Mouse (Mus musculus) limb, embryonic 10.5 days (tissue): ENCODE measurements around the gene Mdga2. TPM values are rescaled to one million over a fixed set of nuclear protein-coding genes. Genes with fewer than 3 reads are reported as not detected.

ENCODE experiments used
- DNase-seq: peaks from one replicate; pipeline ENCODE4 v3.0.0-alpha.2; 2017; ENCODE audit warnings: low spot score
- H3K27ac ChIP-seq: fragments of 300-500 bp; sonication (generic); 2 replicates; pipeline ENCODE4 v1.5.1; 2016; ENCODE audit warnings: mild to moderate bottlenecking
- H3K27me3 ChIP-seq: fragments of 300-500 bp; sonication (generic); 2 replicates; pipeline ENCODE4 v1.6.1; 2016; ENCODE audit warnings: low read depth, mild to moderate bottlenecking; ENCODE audit not compliant: poor library complexity, severe bottlenecking
- H3K36me3 ChIP-seq: fragments of 300-500 bp; sonication (generic); 2 replicates; pipeline ENCODE4 v1.6.1; 2016; ENCODE audit warnings: mild to moderate bottlenecking, moderate library complexity
- H3K4me1 ChIP-seq: fragments of 300-500 bp; sonication (generic); 2 replicates; pipeline ENCODE4 v1.6.1; 2016
- H3K4me3 ChIP-seq: fragments of 300-500 bp; sonication (generic); 2 replicates; pipeline ENCODE4 v1.5.1; 2016; ENCODE audit warnings: mild to moderate bottlenecking, moderate library complexity
- H3K9me3 ChIP-seq: fragments of 300-500 bp; sonication (generic); replicated peaks from 2 replicates; pipeline ENCODE4 v1.6.1; 2016; ENCODE audit warnings: mild to moderate bottlenecking
- WGBS: fragments of 180-500 bp; shearing (Covaris S2); methylation state at CpG from one replicate; pipeline ENCODE4 v1.1.7; 2016; 5-methylcytosine and 5-hydroxymethylcytosine counted together
- polyA plus RNA-seq: library from polyadenylated mRNA; unstranded; fragments of >200 nt; fragmentation: Nextera tagmentation; extraction: Ambion mirVana; gene quantifications from 2 replicates; pipeline ENCODE4 v1.2.1, GENCODE M21; 2016

Mdga2 gene
- polyA plus RNA-seq, 1 experiment from 2014 or later, result 0.38 TPM

- Histone ChIP-seq H3K36me3 (no peaks in the 10 kb centered on the region), H3K4me3 (no peak overlapping the region), H3K4me1 (no peaks in the 10 kb centered on the region), H3K9me3 (no peaks in the 10 kb centered on the region), H3K27me3 (no peaks in the 10 kb centered on the region), H3K27ac (no peak overlapping the region)
- WGBS, result 90% methylated on average over 3 of the region's 3 CpGs
- DNase-seq, result no peak
These were observed 665.5 kb downstream of the Mdga2 start for GRCm38 (mm10) chr12:66556846-66557245.

- no peak overlapping the region for H3K4me3 ChIP-seq
- H3K27me3 ChIP-seq, result no peaks in the 10 kb centered on the region
- H3K36me3 ChIP-seq, result no peaks in the 10 kb centered on the region
- no peak overlapping the region for H3K27ac ChIP-seq
- no peak for DNase-seq
- H3K9me3 ChIP-seq, result no peaks in the 10 kb centered on the region
- H3K4me1 ChIP-seq, result no peaks in the 10 kb centered on the region
- 91% methylated on average over 2 of the region's 2 CpGs for WGBS
These were observed 666.0 kb downstream of the Mdga2 start for GRCm38 (mm10) chr12:66556178-66556820.

- WGBS, result 72% methylated on average over 2 of the region's 2 CpGs
- no peaks in the 10 kb centered on the region for H3K27me3 ChIP-seq
- no peak overlapping the region for H3K27ac ChIP-seq
- H3K9me3 ChIP-seq, result no peaks in the 10 kb centered on the region
- no peak overlapping the region for H3K4me3 ChIP-seq
- no peak for DNase-seq
- H3K36me3 ChIP-seq, result no peaks in the 10 kb centered on the region
- no peaks in the 10 kb centered on the region for H3K4me1 ChIP-seq
These were observed 697.4 kb downstream of the Mdga2 start for GRCm38 (mm10) chr12:66524973-66525372.

- no peak for DNase-seq
- no peak overlapping the region for H3K27ac ChIP-seq
- no peaks in the 10 kb centered on the region for H3K4me1 ChIP-seq
- H3K36me3 ChIP-seq, result no peaks in the 10 kb centered on the region
- H3K4me3 ChIP-seq, result no peak overlapping the region
- 85% methylated on average over 4 of the region's 4 CpGs for WGBS
- H3K27me3 ChIP-seq, result no peaks in the 10 kb centered on the region
- no peaks in the 10 kb centered on the region for H3K9me3 ChIP-seq
These were observed 723.1 kb downstream of the Mdga2 start for GRCm38 (mm10) chr12:66499258-66499657.

- 72% methylated on average over 4 of the region's 4 CpGs for WGBS
- H3K27ac ChIP-seq, result no peak overlapping the region
These were observed 751.5 kb downstream of the Mdga2 start for GRCm38 (mm10) chr12:66470868-66471267.

GRCm38 (mm10) chr12:66470243-66470863 is 752.0 kb downstream of the Mdga2 start:
- no peak overlapping the region for H3K27ac ChIP-seq
- DNase-seq, result no peak
- H3K4me3 ChIP-seq, result no peak overlapping the region
- no peaks in the 10 kb centered on the region for H3K4me1 ChIP-seq
- no peaks in the 10 kb centered on the region for H3K36me3 ChIP-seq
- H3K27me3 ChIP-seq, result no peaks in the 10 kb centered on the region
- H3K9me3 ChIP-seq, result no peaks in the 10 kb centered on the region
- 93% methylated on average over 8 of the region's 8 CpGs for WGBS

More at GRCm38 (mm10) chr12:66470868-66471267, 751.5 kb downstream of the Mdga2 start:
- H3K9me3 ChIP-seq, result no peaks in the 10 kb centered on the region
- H3K4me3 ChIP-seq, result no peak overlapping the region
- H3K4me1 ChIP-seq, result no peaks in the 10 kb centered on the region
- no peaks in the 10 kb centered on the region for H3K27me3 ChIP-seq
- DNase-seq, result no peak
- H3K36me3 ChIP-seq, result no peaks in the 10 kb centered on the region

- 92% methylated on average over 3 of the region's 3 CpGs for WGBS
These were observed 756.8 kb downstream of the Mdga2 start for GRCm38 (mm10) chr12:66465516-66465915.

GRCm38 (mm10) chr12:66443340-66443739 is 779.0 kb downstream of the Mdga2 start:
- DNase-seq, result no peak
- 70% methylated on average over 2 of the region's 2 CpGs for WGBS
- Histone ChIP-seq H3K27me3 (no peaks in the 10 kb centered on the region), H3K9me3 (no peaks in the 10 kb centered on the region), H3K4me1 (no peaks in the 10 kb centered on the region), H3K27ac (no peak overlapping the region), H3K36me3 (no peaks in the 10 kb centered on the region), H3K4me3 (no peak overlapping the region)

More at GRCm38 (mm10) chr12:66465516-66465915, 756.8 kb downstream of the Mdga2 start:
- H3K27ac ChIP-seq, result no peak overlapping the region
- no peaks in the 10 kb centered on the region for H3K9me3 ChIP-seq
- no peak for DNase-seq
- no peaks in the 10 kb centered on the region for H3K27me3 ChIP-seq
- no peak overlapping the region for H3K4me3 ChIP-seq
- no peaks in the 10 kb centered on the region for H3K36me3 ChIP-seq
- no peaks in the 10 kb centered on the region for H3K4me1 ChIP-seq
